Mouse (Mus musculus) bone marrow, adult 2 months (tissue): ENCODE measurements around the gene AF067061. TPM values are rescaled to one million over a fixed set of nuclear protein-coding genes. Genes with fewer than 3 reads are reported as not detected.

Source experiments
- H3K27ac ChIP-seq: fragments of 200-500 bp; 2 replicates; pipeline ENCODE4 v1.5.1; 2012; ENCODE audit warnings: low read depth, mild to moderate bottlenecking, control low read depth, inconsistent platforms, low read length; ENCODE audit not compliant: control insufficient read depth, poor library complexity, insufficient read depth
- H3K4me1 ChIP-seq: fragments of 200-500 bp; 2 replicates; pipeline ENCODE4 v1.6.1; 2011; ENCODE audit warnings: low read length; ENCODE audit not compliant: control insufficient read depth, insufficient read depth
- H3K4me3 ChIP-seq: fragments of 200-500 bp; replicated peaks from 2 replicates; pipeline ENCODE3; 2011; ENCODE audit warnings: mild to moderate bottlenecking, low read depth, low read length, control low read depth; ENCODE audit not compliant: control insufficient read depth
- CTCF ChIP-seq: fragments of 200-500 bp; IDR thresholded peaks from 2 replicates; pipeline ENCODE4 v1.5.1; 2011; ENCODE audit warnings: low read length, control low read depth; ENCODE audit not compliant: control insufficient read depth, insufficient read depth
- POLR2A ChIP-seq: fragments of 200-500 bp; IDR thresholded peaks from 2 replicates; pipeline ENCODE4 v1.6.1; 2011; ENCODE audit warnings: low read depth, mild to moderate bottlenecking, control low read depth, low read length, borderline replicate concordance; ENCODE audit not compliant: control insufficient read depth
- WGBS: fragments of 180-500 bp; shearing (Covaris S2); methylation state at CpG from one replicate; pipeline ENCODE4 v1.1.7; 2018; 5-methylcytosine and 5-hydroxymethylcytosine counted together
- polyA plus RNA-seq: library from polyadenylated mRNA; stranded (reverse); fragments of >200 nt; gene quantifications from 2 replicates; pipeline ENCODE4 v1.2.4, GENCODE M21; 2011; ENCODE audit warnings: low replicate concordance; ENCODE audit not compliant: missing spikeins, insufficient read depth, insufficient read length

Gene AF067061
- polyA plus RNA-seq, 1 experiment, result 1.7 TPM

DNA sequence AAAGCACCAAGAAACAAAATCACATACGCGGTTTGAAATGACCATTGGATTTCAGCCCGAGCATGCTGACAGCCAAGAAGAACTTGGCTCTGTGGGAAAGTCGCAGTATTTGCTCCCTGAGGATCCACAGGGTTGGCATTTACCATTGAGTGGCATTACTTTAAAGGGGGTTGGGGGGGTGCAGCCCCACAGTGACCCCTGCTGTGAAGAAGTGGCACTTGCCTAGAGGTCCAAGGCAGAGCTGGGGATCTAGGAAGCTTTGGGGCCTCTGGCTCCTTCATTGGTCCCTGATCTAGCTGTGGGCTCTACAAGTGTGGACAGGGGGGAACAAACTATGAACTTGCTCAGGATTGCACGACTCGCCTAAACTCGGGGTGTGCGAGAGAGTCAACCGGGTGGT lies 15.9 kb downstream of the AF067061 start:
- TF ChIP-seq CTCF, result no peak
- TF ChIP-seq POLR2A, result no peak
- WGBS, result 75% methylated on average over 9 of the region's 9 CpGs
- no peak overlapping the region for H3K4me3 ChIP-seq
- H3K4me1 ChIP-seq, result no peaks in the 10 kb centered on the region
- no peak overlapping the region for H3K27ac ChIP-seq

DNA sequence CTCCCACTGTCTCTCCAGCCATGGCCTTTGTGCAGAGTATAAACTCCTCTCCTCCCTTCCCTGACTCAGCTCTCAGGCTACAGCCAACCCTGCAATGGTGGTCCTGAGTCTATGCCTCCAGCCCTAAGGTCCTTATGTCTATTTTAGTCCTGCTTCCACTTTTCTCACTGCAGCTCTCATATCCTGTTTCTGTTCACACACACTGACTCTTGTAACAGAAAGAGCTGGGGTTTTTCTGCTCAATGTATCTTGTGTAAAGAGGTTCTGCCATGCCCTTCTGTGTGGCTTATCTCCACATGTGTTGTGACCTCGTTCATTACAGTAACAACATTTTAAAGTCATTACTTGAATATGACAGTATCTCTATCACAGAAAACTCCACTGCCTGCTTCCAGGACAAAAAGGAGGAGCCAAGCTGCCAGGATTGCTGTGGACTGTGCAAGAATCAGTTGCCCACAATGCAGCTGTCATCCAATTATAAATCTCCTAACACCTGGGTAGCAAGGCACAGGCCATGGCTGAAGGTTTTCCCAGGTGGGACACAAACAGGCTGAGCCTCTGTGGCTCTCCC lies 36.5 kb downstream of the AF067061 start:
- no peak overlapping the region for H3K4me3 ChIP-seq
- WGBS, result 3% methylated on average over 1 of the region's 1 CpGs
- no peaks in the 10 kb centered on the region; the same call in 1 of the 2 replicates for H3K4me1 ChIP-seq
- H3K27ac ChIP-seq, result peak overlapping the region; percentile 86
- TF ChIP-seq POLR2A, result no peak
- no peak for TF ChIP-seq CTCF

DNA sequence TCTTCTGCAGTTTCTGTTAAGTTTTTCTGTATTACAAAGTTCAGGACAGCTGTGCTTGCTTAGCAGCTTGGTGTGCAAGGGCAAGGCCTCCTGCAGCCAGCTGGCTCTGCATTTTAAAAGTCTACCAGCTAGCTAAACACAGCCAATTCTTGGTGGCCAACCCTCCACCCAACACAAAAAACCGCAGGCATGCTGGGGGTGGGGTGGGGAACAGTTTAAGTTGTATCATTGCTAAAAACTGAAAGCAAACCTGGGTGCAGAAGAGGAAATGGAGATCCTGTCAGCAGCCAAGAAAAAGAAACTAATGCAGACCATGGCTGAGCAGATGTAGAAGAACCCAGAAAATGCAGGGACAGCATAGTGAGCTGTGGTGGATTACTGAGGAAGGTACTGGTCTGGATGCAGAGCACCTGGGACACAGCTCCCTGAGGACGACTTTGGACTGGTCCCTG lies 37.1 kb downstream of the AF067061 start, which contains the start of gene BC147527:
Gene BC147527, plus strand, starts transcription at position 402 of the 452 bp plus-strand sequence.
- peak within 1 kb of the TSS; percentile 86 for H3K27ac ChIP-seq
- no peaks in the 10 kb centered on the region; the same call in 1 of the 2 replicates for H3K4me1 ChIP-seq
- TF ChIP-seq POLR2A, result no peak
- no peak for TF ChIP-seq CTCF
- 1% methylated on average over 2 of the region's 2 CpGs for WGBS
- peak within 1 kb of the TSS; percentile 25 for H3K4me3 ChIP-seq

DNA sequence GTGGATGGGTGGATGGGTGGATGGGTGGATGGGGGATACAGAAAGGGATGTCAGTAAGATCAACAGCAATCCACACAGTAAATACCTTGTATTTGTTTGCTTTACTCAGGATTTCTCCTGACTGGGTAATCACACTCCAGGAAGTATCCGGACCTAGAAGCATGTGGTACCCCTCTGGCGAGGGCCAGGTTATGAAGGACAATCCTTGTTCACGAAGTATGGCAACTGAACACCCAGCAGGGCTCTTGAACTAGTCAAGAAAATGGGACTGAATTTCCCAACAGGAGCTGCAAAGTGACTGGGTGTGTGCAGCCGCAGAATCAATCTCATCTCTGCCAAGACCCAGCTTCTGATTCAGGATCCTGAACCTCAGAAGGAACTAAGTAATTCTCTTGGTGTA lies 37.9 kb downstream of the AF067061 start:
- TF ChIP-seq POLR2A (no peak), CTCF (no peak)
- peak overlapping the region; percentile 30; the same call in 1 of the 2 replicates for H3K27ac ChIP-seq
- 77% methylated on average over 4 of the region's 4 CpGs for WGBS

DNA sequence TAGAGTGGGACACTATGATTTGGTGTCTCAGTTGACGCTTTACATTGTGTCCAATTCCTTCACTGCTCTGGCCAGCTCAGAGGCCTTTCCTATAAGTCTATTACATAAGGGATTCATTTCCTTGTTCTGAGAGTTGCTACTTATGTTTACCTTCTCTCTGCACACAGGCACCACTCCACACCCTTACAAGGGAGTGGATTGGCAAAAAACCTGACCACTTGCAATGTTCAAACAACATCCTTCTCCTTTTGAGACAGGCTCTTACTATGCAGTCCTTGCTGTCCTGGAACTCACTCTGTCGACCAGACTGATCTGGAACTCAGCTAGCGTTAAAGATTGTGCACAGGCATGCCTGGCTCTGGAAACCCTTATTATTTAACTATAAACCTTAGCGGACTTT lies 47.8 kb downstream of the AF067061 start:
- no peak overlapping the region for H3K27ac ChIP-seq
- H3K4me3 ChIP-seq, result no peak overlapping the region
- WGBS, result 52% methylated on average over 4 of the region's 4 CpGs
- H3K4me1 ChIP-seq, result no peaks in the 10 kb centered on the region
- TF ChIP-seq CTCF, result no peak
- TF ChIP-seq POLR2A, result no peak

More for the DNA sequence above, 37.9 kb downstream of the AF067061 start:
- no peak overlapping the region for H3K4me3 ChIP-seq
- no peaks in the 10 kb centered on the region; the same call in 1 of the 2 replicates for H3K4me1 ChIP-seq

DNA sequence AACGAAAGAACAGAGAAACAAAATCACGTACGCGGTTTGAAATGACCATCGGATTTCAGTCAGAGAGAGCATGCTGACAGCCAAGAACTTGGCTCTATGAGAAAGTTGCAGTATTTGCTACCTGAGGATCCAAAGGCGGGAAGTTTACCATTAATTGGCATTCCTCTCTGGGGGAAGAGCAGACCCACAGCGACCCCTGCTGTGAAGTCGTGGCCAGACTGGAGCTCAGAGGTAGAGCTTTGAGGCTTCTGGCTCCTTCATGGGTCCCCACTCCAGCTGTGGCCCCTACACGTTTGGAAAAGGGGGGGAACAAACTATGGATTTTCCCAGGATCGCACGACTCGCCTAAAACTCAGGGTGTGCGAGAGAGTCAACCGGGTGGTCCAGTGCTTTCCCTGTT lies 50.7 kb downstream of the AF067061 start:
- no peak overlapping the region for H3K4me3 ChIP-seq
- no peak overlapping the region for H3K27ac ChIP-seq
- WGBS, result 46% methylated on average over 14 of the region's 14 CpGs
- H3K4me1 ChIP-seq, result no peaks in the 10 kb centered on the region
- TF ChIP-seq POLR2A (no peak), CTCF (peak; percentile 64)

Other genes with a start within 250 kb of the AF067061 start
- gene Gm36079, start 236.1 kb upstream of the AF067061 start, polyA plus RNA-seq, result not detected in 2 replicates
- 15.0 and 34.3 TPM in 2 replicates for gene Gm21188, start 210.9 kb upstream of the AF067061 start, polyA plus RNA-seq
- gene Gm20767, start 122.9 kb upstream of the AF067061 start, polyA plus RNA-seq, result not detected in 2 replicates
- not detected in 2 replicates for gene Gm21818, start 90.7 kb upstream of the AF067061 start, polyA plus RNA-seq
- 5.7 TPM in 1 of 2 replicates, not detected in the other for gene Gm21762, start 47.2 kb upstream of the AF067061 start, polyA plus RNA-seq
- gene Gm21731, start 24.0 kb upstream of the AF067061 start, polyA plus RNA-seq, result not detected in 2 replicates
- 4.8 and 24.3 TPM in 2 replicates for gene BC147527, start 37.3 kb downstream of the AF067061 start, polyA plus RNA-seq
- not detected in 2 replicates for gene Tcstv3, start 53.8 kb downstream of the AF067061 start, polyA plus RNA-seq